Mouse (Mus musculus) G1E-ER4 (cell line): Measurements from ENCODE around the gene Tomm6. TPM values are rescaled to one million over a fixed set of nuclear protein-coding genes. Genes with fewer than 3 reads are reported as not detected.

Experiments
- GATA1 ChIP-seq: IDR thresholded peaks from one replicate; pipeline ENCODE4 v1.8.0; 2012; ENCODE audit warnings: low read length, inconsistent platforms
- polyA plus RNA-seq: library from polyadenylated mRNA; stranded (reverse); fragments of >175 nt; gene quantifications from 2 replicates; pipeline ENCODE4 v1.2.3, GENCODE M21; 2012

The Tomm6 gene
- polyA plus RNA-seq, 1 experiment: 348 TPM

DNA sequence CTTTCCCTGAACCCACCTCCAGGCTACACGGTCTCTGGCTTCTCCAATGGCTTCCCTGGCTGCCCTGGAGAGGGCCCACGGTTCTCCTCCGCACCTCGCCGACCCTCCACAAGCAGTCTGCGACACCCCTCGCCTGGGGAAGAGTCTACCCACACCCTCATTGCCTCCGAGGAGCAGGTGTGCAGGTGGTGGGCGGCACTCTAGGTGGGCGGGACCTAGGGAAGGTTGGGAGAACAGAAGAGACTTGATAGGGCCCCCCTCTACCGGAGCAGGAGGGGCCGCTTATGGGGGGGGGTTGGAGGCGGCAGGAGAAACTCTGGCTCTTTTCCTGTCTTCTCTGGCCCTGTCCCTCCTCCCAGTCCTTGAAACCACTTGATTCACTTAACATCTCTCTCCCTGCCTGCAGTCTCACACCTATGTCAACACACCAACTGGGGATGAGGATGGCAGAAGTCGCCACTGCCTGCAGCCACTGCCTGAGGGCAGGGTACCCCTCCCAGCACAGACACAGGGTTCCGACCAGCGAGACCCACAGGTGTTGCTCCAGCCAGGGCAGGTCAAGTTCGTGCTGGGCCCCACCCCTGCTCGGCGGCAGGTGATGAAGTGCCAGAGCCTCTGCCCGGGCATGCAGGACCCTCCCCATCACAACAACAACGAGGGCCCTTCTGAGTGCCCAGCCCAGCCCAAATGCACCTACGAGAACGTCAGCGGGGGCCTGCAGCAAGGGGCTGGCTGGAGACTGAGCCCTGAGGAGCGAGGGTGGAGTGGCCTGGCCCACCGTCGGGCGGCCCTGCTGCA is 14.6 kb upstream of the Tomm6 start:
- TF ChIP-seq GATA1: no peak

DNA sequence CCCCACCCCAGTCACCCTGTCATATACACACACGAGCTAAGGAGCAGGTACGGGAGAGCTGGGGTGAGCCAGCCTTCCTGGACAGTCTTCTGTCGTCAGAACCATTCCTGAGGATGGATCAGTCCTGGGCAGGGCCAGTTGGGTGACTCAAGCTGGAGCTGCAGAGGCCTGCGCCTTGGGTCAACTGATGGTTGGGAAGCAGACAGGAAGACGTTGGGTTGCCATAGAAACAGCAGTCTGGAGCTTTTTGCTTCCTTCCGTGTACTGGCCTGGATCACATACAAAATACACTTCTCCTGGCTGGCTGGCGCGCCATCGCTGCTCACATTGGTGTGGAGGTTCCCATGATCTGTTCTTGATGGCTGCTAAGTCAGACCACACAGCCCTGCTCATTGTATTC is 13.6 kb upstream of the Tomm6 start:
- TF ChIP-seq GATA1: no peak

DNA sequence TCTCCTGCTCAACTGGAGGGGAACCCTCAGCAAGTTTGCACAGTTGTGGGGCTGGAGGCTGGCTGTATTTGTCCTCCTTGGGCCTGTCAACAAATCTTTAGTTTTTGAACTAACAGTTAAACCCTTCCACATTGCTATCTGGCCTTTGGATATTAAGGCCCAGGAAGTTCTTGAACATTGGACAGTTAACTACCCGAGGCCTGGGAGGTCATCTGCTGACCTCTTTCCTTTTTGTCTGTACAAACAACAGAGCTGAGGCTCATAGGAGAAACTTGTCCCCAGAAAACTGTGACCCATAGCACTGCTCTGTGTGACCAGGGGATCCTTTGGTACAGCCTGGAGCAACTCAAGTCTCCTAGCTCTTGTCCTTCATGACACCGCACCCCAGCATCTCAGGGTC is 10.9 kb upstream of the Tomm6 start:
- TF ChIP-seq GATA1: no peak

DNA sequence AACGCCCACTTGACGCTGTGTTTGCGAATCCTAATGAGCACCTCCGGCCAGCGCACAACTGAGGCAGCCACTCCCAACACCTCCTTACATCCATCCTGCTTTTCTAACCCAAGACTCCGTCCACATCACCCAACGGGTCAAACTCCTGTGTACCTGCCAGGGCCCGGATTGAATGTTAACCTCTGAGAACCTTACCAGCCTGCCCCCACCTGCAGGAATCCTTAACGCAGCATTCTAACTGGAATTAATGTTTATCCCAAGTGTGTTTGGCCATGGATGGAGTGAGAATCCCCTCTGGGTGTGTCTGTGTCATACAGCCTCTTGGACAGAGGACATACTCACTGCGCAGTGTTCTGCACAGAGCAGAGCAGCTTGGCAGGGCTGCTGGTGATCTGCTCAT is 10.0 kb upstream of the Tomm6 start:
- TF ChIP-seq GATA1: no peak

DNA sequence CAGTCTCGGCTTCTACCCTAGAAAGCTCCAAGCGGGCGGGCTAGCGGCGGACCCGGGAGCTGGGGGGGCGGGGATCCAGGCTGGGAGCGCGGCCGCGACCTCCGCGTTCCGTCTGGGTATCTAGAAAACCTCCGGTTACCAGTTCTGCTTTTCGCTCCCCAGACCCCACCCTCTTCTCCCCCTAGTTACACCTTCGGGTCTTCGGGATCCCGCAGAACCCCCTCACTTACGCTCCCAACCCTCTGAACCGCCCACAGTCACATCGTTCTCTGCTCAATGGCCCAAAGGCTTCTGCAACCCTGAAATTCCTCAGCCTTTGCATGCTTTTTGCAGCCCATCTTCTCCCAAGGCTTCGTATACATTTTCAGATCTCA is 7.1 kb upstream of the Tomm6 start:
- TF ChIP-seq GATA1: no peak

DNA sequence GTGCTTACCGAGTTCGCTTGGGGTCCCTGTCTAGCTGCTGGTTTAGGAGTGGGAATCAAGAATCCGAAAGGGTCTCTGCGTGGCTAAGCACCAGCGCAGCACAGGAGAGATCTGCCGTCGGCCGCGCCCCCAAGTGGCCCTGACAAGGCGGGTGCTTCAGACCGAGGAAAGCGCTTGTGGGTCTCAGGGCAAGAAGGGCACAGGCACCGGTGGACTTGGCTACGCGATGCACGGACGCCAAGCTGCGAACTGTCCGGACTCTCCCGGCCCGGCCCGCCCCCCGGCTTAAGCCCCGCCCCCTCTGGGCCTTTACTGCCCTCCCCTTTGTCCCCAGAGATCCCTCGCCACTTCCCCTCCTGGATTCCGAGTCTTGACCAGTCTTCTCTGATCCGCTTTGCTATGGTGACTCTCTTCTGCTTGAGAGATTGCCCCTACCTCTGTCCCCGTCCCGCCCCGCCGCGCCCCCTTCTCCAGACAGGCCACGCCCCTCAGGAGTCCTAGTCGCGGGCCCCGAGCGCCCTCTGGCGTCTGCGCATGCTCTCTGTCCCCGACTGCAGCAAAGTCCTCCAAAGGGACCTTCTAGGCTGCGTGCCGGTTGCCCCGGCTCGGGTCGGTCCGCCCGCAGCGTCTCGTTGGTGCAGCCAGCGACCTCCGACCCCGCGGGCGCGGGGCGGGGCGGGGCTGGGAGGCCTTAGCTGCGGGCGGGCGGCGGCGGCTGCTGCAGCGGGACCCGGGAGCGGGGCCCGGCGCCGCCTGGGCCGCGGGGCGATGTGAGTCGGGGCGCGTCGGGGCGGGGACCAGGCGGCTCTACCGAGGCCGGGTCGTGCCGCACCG is 6.5 kb upstream of the Tomm6 start, which contains the start of gene Prickle4:
Gene Prickle4, minus strand, starts transcription at position 234 of the 834 bp plus-strand sequence.
- no peak for TF ChIP-seq GATA1

DNA sequence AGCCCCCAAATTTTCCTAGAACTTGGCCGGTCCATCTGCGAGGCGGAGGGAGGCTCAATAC is 6.1 kb upstream of the Tomm6 start, which contains the start of gene Gm21981:
Gene Gm21981, minus strand, starts transcription at position 14 of the 61 bp plus-strand sequence.
- no peak for TF ChIP-seq GATA1

DNA sequence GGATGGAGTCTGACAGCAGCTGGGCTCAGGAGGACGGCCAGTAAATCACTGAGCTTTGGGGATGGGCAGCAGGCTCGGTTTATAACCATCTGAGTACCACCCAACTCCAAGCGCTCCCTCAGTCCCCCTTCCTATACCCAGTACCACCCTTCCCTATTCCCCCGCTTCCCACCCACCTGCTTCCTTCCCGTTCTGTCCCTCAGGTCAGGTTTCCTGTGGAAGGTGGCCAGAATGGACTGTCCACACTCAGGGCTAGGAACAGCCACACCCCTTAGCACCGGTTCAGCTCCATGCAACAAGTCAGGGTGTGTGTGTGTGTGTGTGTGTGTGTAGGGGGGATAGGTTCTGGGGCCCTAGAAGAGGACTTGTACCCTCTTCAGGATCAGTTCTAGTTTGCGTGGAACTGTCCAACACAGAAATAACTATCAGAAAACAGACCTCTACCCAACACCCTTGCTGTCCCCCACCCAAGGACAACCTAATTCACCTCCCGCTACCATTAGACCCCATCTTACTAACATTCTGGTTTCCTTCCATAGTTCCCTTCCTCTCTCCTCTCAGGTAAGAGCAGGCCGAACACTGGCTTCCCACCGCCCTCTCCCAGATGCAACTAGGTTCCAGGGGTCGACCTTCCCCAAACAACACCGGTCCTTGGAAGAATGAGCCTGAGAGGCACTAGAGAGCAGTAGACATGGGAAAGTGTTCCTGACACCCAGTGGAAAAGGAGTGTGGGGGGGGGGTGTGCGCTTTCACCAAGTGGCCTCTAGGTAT is 5.7 kb upstream of the Tomm6 start:
- no peak for TF ChIP-seq GATA1

DNA sequence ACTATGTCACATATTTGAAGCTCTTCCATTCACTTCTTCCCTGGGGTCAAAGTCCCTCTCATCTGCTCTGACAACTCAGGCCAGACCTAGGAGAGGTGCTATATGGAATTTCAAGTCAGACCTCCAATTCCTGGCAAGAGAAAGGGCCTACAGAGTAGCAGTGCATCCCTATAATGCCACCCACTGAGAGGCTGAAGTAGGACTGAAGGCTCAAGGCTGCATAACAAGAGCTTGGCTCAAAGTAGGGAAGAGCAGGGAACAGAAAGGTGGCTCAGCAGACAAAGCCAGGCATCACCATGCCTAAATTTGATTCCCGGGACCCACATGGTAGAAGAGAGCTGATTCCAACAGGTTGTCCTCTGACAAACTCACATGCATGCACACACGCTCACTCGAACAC is 3.5 kb upstream of the Tomm6 start:
- TF ChIP-seq GATA1: no peak

DNA sequence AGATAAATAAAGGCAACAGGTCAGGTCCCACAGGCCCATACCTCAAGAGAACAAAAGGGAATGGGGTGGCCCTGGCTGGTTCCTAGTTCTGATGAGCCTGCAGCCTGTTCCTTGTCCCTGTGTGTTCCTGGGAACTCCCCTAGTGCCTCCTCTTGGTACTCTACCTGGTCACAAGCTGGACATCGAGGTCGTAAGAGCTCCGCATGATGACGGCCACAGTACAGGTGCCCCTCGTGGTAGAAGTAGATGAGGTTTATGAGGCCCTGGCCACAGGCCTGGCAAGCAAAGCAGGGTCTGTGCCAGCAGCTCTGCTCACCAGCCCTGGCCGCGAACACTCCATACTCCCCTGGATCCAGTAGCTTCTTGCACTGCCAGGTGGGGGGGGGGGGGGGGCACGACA is 1.7 kb upstream of the Tomm6 start:
- TF ChIP-seq GATA1: no peak

DNA sequence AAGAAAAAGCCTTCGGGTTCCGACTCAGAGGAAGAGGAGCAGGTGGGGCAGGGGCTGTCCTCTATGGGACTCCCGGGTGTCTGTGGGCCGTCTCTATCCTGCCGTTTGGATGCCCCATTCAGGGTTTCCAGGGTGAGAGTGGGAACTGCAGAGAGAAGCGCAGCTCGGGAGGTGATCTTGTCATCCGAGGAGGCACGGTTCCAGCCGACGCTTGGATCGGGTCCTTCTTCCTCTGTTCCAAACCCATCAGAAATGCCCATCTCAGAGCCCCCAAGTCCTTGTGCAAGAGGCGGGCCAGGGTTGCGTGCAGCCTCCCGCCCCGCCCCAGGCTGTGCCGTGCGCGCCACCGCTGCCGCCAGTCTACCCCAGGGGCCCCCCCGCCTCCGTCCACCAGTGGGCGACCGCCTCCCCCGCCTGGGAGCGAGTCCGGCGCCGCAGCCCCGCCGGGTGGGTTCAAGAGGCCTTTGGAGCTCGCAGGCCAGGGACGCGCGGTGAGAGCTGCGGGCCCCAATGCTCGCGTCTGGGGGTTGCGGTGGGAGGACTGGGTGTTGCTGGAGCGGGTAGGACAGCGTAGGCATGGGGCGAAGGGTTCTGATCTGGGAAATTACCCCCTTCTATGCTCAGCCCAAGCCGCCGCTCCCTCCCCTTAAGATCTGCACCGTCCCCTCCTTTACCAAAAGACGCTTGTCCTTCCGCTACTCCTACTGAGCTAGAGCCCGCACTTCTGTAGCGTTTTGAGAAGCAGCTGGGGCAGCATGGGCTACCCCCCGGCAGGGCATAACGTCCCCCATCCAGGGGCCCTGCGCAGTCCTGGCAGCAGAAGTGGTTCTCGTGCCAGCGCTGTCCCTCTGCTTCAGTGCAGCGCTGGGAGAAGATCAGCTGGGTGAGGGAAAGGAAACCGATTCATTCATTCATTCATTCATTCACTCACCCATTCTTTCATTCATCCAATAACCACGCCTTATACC is 706 bp upstream of the Tomm6 start, which contains the start of gene Frs3:
Gene Frs3, plus strand, starts transcription at position 423 of the 968 bp plus-strand sequence.
- no peak for TF ChIP-seq GATA1

DNA sequence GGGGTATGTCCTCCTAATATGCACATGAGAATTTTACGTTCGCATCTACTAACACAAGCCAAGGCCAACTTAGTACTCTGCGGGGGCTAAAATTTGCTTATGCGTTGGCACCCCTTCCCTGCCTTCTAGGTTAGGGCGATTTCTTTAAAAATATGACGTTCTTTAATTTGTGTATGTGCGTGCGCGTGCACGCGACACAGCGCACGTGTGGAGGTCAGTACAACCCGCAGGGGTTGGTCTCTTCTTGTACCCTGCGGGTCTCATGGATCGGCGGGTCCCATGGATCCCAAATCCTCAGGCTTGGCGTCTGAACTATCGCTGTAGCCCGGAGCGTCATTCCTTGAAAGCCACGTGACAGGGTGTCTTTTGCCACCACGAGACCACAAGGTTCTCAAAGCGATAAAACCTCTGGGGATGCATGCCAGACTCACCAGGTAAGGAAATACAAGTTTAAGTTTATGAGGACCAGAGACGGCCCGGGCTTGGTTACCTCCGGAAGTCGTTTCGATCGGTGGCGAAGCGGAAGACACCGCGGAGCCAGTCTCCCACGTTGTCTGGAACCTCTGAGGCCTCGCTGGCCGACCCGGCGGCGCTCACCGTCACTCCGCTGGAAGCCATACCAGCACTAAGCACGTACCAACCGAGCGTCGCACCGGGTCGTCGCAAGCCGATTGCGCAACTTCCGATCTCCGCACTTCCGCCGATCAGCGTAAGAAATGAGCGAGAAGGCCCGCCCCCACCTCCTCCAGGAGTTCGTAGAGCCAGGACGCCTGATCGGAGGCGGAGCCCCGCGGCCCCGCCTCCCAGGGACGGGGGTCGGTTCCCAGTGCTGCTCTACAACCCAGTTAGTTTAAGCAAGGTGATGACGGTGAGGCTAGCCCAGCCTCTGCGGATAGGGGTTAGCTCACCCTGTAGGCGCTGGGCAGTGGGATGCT is 510 bp downstream of the Tomm6 start:
- TF ChIP-seq GATA1: no peak

DNA sequence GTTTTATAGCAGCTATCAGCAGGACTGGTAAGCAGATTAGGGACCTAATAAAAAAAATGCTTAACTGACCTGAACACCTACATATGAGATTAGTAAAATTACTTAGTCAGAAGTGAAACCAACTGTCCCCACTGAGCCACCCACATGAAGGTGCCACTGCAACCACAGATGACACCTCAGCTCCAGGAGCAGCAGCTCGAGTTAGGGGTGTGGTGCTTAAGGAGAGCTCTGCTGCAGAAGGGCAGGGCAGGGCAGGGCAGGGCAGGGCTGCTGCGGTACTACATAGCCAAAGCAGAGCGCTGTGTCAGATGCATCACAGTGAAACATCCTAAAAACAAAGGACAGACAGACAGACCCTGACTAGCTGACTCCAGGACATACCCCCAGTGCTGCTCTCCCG is 5.3 kb downstream of the Tomm6 start:
- no peak for TF ChIP-seq GATA1

DNA sequence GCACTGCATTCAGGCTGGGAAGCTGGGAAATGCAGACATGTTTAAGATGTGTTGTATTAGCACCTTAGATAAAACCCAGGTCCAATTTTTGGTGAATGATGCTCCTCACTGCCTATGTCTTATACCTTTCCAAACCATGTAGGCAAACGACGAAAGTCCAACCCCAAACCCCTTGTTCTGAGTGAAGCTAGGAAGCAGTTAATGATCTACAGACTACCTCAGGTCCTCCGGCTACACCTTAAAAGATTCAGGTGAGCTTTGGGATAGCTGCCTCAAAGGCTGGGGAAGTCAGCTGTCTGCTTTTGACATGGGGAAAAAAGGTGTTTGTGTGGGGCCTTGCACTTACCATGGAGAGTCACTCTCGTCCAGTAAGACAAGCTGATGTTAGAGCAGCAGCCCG is 9.5 kb downstream of the Tomm6 start:
- TF ChIP-seq GATA1: no peak
